ENCODE assay signal across 9 mouse cellular contexts in genomic region chr7:111776160-111776559, GRCm38 (mm10). TPM values are rescaled to one million over a fixed set of nuclear protein-coding genes. Genes with fewer than 3 reads are reported as not detected.
DNase-seq lines count a peak whose midpoint lies in the region; ATAC-seq and TF ChIP-seq lines count a peak whose summit lies in the region.
"Had no signal": no experiment of that assay in that cellular context is flagged by ENCODE, and none has a peak within 500 bp of the region (broad histone marks: within the 10 kb centered on the region; RNA-seq: fewer than 3 reads in every experiment).

No protein-coding gene starts in this region.

- WGBS in lung, embryonic 15.5 days, result 36% methylated on average over 7 of the region's 7 CpGs
- 77% methylated on average over 7 of the region's 7 CpGs for WGBS in olfactory bulb, adult 2 months

- peak; percentile 20 for DNase-seq in gastrocnemius, postnatal 25 days
- no peak for DNase-seq in gastrocnemius, postnatal 14 days
- no peak for DNase-seq in lung, postnatal 10 days
- peak; percentile 73 to 87 for DNase-seq in kidney, adult 8-10 months
- DNase-seq in right cerebral cortex, adult 2 months (ENCODE audit: low spot score in 2 of 2), result no peak

- intact Hi-C loops in gastrocnemius, postnatal 14 days (cut with DNase I; ENCODE audit: low total_unique reads), result no loop called here

- no peak overlapping the region for H3K27ac ChIP-seq in lung, embryonic 15.5 days
- no peak overlapping the region for H3K27ac ChIP-seq in olfactory bulb, adult 2 months (ENCODE audit: insufficient read depth, low read depth, low read length)

- no peak overlapping the region for H3K9ac ChIP-seq in lung, embryonic 15.5 days

- no peak overlapping the region for H3K4me3 ChIP-seq in lung, embryonic 15.5 days
- peak overlapping the region; percentile 1; the same call in 1 of the 2 replicates for H3K4me3 ChIP-seq in olfactory bulb, adult 2 months (ENCODE audit: insufficient read depth, low read depth, low read length)

- no peak for ATAC-seq in lung, embryonic 15.5 days (ENCODE audit: borderline replicate concordance, extremely low read depth, low FRiP score, low TSS enrichment)
- ATAC-seq in cerebellum, adult (ENCODE audit: insufficient number of reproducible peaks, low FRiP score, low TSS enrichment), result no peak

- H3K9me3 ChIP-seq in lung, embryonic 15.5 days, result no peaks in the 10 kb centered on the region

- no peaks in the 10 kb centered on the region for H3K27me3 ChIP-seq in lung, embryonic 15.5 days

- TF ChIP-seq POLR2A in olfactory bulb, adult 2 months (IDR thresholded peaks at IDR 0.05; ENCODE audit: insufficient read depth, low read depth, low read length), result no peak

- peak overlapping the region; percentile 77 for H3K4me2 ChIP-seq in lung, embryonic 15.5 days

- no peak for TF ChIP-seq CTCF in olfactory bulb, adult 2 months (IDR thresholded peaks at IDR 0.05; ENCODE audit: insufficient read depth, low read depth, low read length)

- peaks cover 28% of the 10 kb centered on the region for H3K4me1 ChIP-seq in lung, embryonic 15.5 days
- H3K4me1 ChIP-seq in olfactory bulb, adult 2 months (ENCODE audit: control insufficient read depth, insufficient read depth, low read length), result peaks cover 7% of the 10 kb centered on the region

- no peaks in the 10 kb centered on the region for H3K36me3 ChIP-seq in lung, embryonic 15.5 days

RNA-seq across cellular contexts. Expression of gene Galnt18, which starts 3.6 kb away (rescaled TPM):
- 1 to 10 TPM; 4.1 to 5.2 TPM for total RNA-seq in gastrocnemius, postnatal 25 days (2021)
- 1 to 10 TPM; 8.3 to 8.8 TPM for total RNA-seq in gastrocnemius, postnatal 14 days (2021)
- polyA plus RNA-seq in lung, embryonic 15.5 days (2015; fragmentation: Nextera tagmentation; extraction: Ambion mirVana), result 35.8 and 38.2 TPM in 2 replicates
- not detected in 2 replicates for polyA plus RNA-seq in olfactory bulb, adult 2 months (2012; ENCODE audit: insufficient read depth, insufficient read length, low replicate concordance, missing spikeins)
- total RNA-seq: granulocyte monocyte progenitor cell, adult 5-6 weeks had no signal

Comparison
In these comparisons a context has a peak if more than half of its experiments do, and no peak if none do; other contexts are left out.
1. DNase-seq: peak in gastrocnemius, postnatal 25 days (single experiment) and kidney, adult 8-10 months (2 of 2); none in gastrocnemius, postnatal 14 days (single experiment), lung, postnatal 10 days (single experiment) and right cerebral cortex, adult 2 months (0 of 2).